Mouse (Mus musculus) activated CD4-positive, CD25-positive, alpha-beta regulatory T cell (primary cell): ENCODE measurements around the gene Epha1. TPM values are rescaled to one million over a fixed set of nuclear protein-coding genes. Genes with fewer than 3 reads are reported as not detected.

ENCODE experiments used
- polyA plus RNA-seq, 2 experiments: library from polyadenylated mRNA; unstranded; fragments of 100-300 nt; shearing (Covaris generic); gene quantifications; one replicate each; pipeline ENCODE4 v1.2.1; 2017

Gene Epha1
- polyA plus RNA-seq: under 1 TPM; 0.28 to 0.43 TPM

DNA sequence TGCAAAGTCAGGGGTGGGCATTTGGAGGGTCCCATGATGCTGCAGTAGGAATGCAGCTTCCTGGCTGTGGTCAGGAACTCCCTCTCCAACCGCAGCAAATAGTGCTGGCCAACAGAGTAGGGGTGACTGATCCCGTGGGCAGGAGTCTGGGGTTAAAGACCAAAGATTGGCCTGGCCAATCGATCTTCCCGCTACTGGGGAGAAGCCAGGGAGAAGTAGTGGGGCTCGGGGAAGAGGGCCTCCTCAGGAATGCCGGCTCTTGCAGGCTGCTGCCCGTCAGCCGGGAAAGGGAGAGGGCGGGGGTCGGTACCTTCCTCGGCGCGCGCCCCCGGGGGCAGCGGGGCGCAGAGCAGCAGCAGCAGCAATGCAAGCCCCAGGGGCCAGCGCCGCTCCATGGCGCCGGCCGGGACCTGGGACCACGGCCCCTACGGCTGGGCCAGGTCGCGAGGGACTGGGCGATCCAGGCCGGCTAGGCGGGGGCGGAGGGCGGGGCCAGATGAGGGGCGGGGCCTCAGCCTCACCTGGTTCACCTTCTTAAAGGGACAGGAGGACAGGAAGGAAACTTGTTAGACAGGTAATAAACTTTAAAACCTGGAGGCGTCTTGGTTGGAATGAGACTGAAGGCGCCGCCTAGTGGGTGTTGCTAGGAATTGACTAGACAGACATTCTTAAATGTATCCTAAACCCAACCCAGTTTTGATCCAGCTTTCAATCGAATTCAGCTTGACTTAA is at the start of gene Epha1:
TSS of gene Epha1 (minus strand) at position 453 of the 732 bp plus-strand sequence.

DNA sequence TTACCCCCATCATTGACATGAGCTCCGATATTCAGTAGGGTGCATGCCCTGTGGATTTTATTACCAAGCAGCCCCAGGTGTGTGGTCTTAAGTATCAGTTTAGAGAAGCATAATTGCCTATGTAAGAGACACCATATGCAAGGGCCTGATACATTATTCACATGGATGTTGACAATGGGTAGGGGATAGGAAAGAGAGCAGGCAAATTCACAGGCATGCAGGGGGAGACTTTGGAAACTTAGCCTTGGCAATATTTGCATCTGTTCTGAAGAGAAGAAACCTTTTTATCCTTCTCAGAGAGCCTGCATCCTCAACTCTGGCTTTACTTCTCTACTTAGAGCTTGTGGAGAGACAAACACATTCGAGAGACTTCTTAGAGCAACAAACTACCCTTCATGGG is 32.1 kb upstream of the Epha1 start, which contains the start of gene Tas2r135:
TSS of gene Tas2r135 (plus strand) at position 301 of the 400 bp plus-strand sequence.

DNA sequence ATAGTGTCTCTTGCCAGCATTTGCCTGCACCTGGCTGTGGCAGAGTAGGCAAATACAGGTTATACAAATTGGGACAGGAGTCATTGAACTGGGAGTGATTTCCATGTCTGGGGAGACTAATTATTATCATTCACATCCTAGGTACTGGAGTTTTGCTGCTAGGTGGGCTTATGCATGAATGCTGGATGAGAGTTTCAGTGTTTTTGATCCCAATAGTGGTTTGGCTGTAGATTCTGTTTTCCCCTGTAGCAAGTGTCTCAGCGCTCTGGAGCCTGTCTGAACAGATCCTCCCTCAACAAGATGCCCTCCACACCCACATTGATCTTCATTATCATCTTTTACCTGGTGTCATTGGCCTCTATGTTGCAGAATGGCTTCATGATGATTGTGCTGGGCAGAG is 26.9 kb upstream of the Epha1 start, which contains the start of gene Tas2r143:
TSS of gene Tas2r143 (plus strand) at position 301 of the 400 bp plus-strand sequence.

GRCm38 (mm10) chr6:42349426-42350020 is 23.5 kb downstream of the Epha1 start, which contains the start of gene Zyx:
Gene Zyx (plus strand): TSS chr6:42349630.

DNA sequence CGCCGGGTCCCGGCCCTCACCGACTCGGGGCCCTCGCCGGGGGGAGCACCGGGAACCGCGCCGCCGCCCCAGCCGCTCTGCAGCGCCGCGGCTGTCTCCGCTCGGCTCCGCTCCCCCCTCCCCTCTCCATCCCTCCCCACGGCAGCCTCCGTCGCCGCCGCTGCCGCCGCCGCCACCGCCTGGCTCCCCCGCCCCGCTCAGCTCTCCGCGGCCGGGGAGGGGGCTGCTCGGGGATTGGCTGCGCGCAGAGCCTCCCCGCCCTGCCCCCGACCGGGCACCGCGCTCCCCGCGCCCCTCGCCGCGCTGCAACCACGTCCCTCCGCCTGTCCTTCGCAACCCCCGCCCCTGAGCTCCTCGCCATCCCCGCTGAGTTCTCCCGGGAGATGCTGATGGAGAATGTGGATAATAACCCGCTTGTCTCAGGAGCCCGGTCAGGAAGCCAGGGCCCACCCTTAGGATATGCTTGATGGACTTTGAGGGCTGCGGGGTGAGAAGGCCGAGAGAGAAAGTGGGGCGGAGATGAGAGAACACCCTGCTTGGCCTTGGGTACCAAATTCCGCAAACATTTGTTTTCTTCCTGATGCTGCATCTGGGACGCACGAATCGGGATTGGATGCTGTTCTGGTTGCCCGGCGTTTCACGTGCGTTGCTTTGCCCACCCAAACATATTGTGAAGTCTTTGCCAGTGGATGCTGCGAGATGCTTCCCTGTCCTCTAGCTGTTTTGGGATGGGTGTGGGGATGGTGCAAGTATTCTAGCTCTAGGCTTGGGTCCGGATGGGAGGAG is 48.4 kb downstream of the Epha1 start, which contains the start of gene Fam131b:
TSS of gene Fam131b (minus strand) at position 162 of the 786 bp plus-strand sequence.

Other genes starting within 250 kb of the Epha1 start
- not detected for gene Tas2r139, start 232.3 kb downstream of the Epha1 start, polyA plus RNA-seq
- not detected for gene Tas2r144, start 157.9 kb downstream of the Epha1 start, polyA plus RNA-seq
- gene Gstk1, start 127.3 kb downstream of the Epha1 start, polyA plus RNA-seq: 1 to 10 TPM; 4.1 to 5.6 TPM
- under 1 TPM in 1 of 2 experiments, not detected in 1; 0.25 TPM for gene Tmem139, start 111.3 kb downstream of the Epha1 start, polyA plus RNA-seq
- gene Casp2, start 108.3 kb downstream of the Epha1 start, polyA plus RNA-seq: 10 to 100 TPM; 54.8 to 61.9 TPM
- gene Clcn1, start 86.6 kb downstream of the Epha1 start, polyA plus RNA-seq: under 1 TPM in 1 of 2 experiments, not detected in 1; 0.14 TPM
- gene Fam131b, start 48.6 kb downstream of the Epha1 start, polyA plus RNA-seq: not detected
- 100 to 1,000 TPM; 131 to 231 TPM for gene Zyx, start 23.6 kb downstream of the Epha1 start, polyA plus RNA-seq
- gene Tas2r143, start 27.0 kb upstream of the Epha1 start, polyA plus RNA-seq: not detected
- not detected for gene Tas2r135, start 32.2 kb upstream of the Epha1 start, polyA plus RNA-seq
- gene Tas2r126, start 61.3 kb upstream of the Epha1 start, polyA plus RNA-seq: not detected
- not detected for gene Olfr458, start 91.9 kb upstream of the Epha1 start, polyA plus RNA-seq
- gene Olfr457, start 103.1 kb upstream of the Epha1 start, polyA plus RNA-seq: under 1 TPM in 1 of 2 experiments, not detected in 1; 0.14 TPM
- not detected for gene Olfr456, start 113.9 kb upstream of the Epha1 start, polyA plus RNA-seq
- under 1 TPM in 1 of 2 experiments, not detected in 1; 0.28 TPM for gene Olfr455, start 174.3 kb upstream of the Epha1 start, polyA plus RNA-seq
- not detected for gene Tcaf3, start 224.4 kb upstream of the Epha1 start, polyA plus RNA-seq